Mouse (Mus musculus) midbrain, embryonic 16.5 days (tissue): Measurements from ENCODE around the gene Med24. TPM values are rescaled to one million over a fixed set of nuclear protein-coding genes. Genes with fewer than 3 reads are reported as not detected.
A peak's percentile ranks its signal among the peaks of the same experiment; 100 is the strongest.
"Not testable (repeated sequence)": the region's sequence is repeated elsewhere in the genome, so short reads cannot be mapped to it uniquely, and the experiment has no call there.

Experiments used
- ATAC-seq: fragments of 200-750 bp; cut with Nextera tagmentation; 2 replicates; pipeline ENCODE4 v1.8.0; 2017; ENCODE audit warnings: moderate TSS enrichment
- H3K27ac ChIP-seq: fragments of 300-500 bp; sonication (generic); 2 replicates; pipeline ENCODE4 v1.5.1; 2014; ENCODE audit warnings: mild to moderate bottlenecking, low read length, mixed read lengths
- H3K27me3 ChIP-seq: fragments of 300-500 bp; sonication (generic); 2 replicates; pipeline ENCODE4 v1.6.1; 2014; ENCODE audit warnings: low read depth, low read length, mixed read lengths; ENCODE audit not compliant: control insufficient read depth, insufficient read depth
- H3K36me3 ChIP-seq: fragments of 300-500 bp; sonication (generic); 2 replicates; pipeline ENCODE4 v1.6.1; 2014; ENCODE audit warnings: mild to moderate bottlenecking, low read length, moderate library complexity, mixed read lengths; ENCODE audit not compliant: control insufficient read depth, insufficient read depth
- H3K4me1 ChIP-seq: fragments of 300-500 bp; sonication (generic); 2 replicates; pipeline ENCODE4 v1.6.1; 2014; ENCODE audit warnings: mild to moderate bottlenecking, low read length, mixed read lengths; ENCODE audit not compliant: control insufficient read depth, insufficient read depth
- H3K4me2 ChIP-seq: fragments of 300-500 bp; sonication (generic); 2 replicates; pipeline ENCODE4 v1.6.1; 2014; ENCODE audit warnings: mild to moderate bottlenecking, low read length, mixed read lengths
- H3K4me3 ChIP-seq: fragments of 300-500 bp; sonication (generic); 2 replicates; pipeline ENCODE4 v1.5.1; 2014; ENCODE audit warnings: low read depth, mild to moderate bottlenecking, low read length, moderate library complexity, mixed read lengths
- H3K9ac ChIP-seq: fragments of 300-500 bp; sonication (generic); 2 replicates; pipeline ENCODE4 v1.6.1; 2014; ENCODE audit warnings: low read depth, low read length, mixed read lengths
- H3K9me3 ChIP-seq: fragments of 300-500 bp; sonication (generic); replicated peaks from 2 replicates; pipeline ENCODE4 v1.6.1; 2014; ENCODE audit warnings: mild to moderate bottlenecking, low read length, mixed read lengths; ENCODE audit not compliant: control insufficient read depth, poor library complexity, severe bottlenecking
- WGBS: fragments of 180-500 bp; shearing (Covaris S2); extraction: QIAGEN DNeasy Blood & Tissue Kit; methylation state at CpG from one replicate; pipeline ENCODE4 v1.1.7; 2014; 5-methylcytosine and 5-hydroxymethylcytosine counted together
- polyA plus RNA-seq: library from polyadenylated mRNA; unstranded; fragments of >200 nt; fragmentation: Nextera tagmentation; extraction: Ambion mirVana; gene quantifications from 2 replicates; pipeline ENCODE4 v1.2.1, GENCODE M21; 2015

Gene Med24
- polyA plus RNA-seq, 1 experiment from 2014 or later: 75.1 TPM

DNA sequence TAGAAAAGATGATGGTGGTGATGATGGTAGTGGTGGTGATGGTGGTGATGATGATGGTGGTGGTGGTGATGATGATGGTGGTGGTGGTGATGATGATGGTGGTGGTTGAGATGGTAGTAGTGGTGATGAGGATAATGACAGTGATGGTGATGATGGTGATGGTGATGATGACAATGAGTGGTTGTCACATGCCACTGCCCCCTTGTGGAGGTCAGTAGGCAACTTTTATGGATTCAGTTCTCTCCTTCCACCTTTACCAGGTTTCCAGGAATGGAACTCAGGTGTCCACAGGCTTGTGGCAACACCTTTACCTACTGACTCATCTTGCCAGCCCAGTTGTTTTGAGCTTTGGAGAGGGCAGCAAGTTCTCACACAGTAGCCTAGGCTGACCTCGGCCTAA is 49.2 kb downstream of the Med24 start:
- Histone ChIP-seq H3K4me2 (no peak overlapping the region), H3K27me3 (no peaks in the 10 kb centered on the region), H3K9me3 (no peaks in the 10 kb centered on the region), H3K36me3 (no peaks in the 10 kb centered on the region), H3K9ac (no peak overlapping the region), H3K27ac (no peak overlapping the region), H3K4me3 (no peak overlapping the region), H3K4me1 (peaks cover 13% of the 10 kb centered on the region)
- 95% methylated on average over 1 of the region's 1 CpGs for WGBS
- no peak for ATAC-seq

DNA sequence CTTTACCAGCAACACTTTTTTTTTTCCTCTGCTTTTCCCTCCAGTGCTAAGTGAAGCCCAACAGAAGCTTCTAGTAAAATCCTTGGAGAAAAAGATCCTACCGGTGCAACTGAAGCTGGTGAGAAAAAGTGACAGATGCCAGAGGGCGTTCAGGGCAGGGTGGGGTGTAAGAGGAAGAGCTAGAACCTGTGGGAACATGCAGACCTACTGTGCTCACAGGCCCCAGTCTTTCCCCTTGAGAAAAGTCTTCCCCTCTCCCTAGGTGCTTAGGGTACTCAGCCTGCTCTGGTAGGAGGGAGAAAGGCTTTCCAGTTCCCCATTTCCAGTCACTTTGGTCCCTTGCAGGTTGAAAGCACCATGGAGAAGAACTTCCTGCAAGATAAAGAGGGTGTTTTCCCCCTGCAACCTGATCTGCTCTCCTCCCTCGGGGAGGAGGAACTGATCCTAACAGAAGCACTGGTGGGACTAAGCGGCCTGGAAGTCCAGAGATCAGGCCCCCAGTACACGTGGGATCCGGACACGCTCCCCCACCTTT is 53.3 kb downstream of the Med24 start:
- Histone ChIP-seq H3K36me3 (no peaks in the 10 kb centered on the region), H3K27me3 (no peaks in the 10 kb centered on the region), H3K4me1 (no peaks in the 10 kb centered on the region), H3K4me3 (no peak overlapping the region), H3K9ac (no peak overlapping the region), H3K9me3 (no peaks in the 10 kb centered on the region), H3K4me2 (no peak overlapping the region), H3K27ac (no peak overlapping the region)
- 52% methylated on average over 7 of the region's 7 CpGs for WGBS
- ATAC-seq: no peak

DNA sequence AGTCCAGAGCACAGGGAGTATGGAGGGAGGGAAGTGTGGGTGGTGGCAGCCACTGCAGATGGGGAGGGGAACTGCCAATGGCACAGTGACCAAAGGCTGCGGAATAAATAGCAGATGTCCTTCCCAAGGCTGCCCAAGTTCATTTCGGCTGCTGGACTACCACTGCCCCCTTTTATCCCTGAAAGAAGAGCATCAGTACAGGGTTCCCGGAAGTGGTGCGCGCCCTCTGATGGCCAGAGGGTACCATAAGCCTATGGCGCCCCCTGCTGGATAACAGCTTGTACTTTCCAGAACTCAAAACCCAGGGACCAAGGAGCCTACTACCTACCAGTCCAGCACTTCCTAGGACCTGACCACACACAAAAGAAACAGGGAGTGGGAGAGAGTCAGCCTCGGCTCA is 56.1 kb downstream of the Med24 start:
- not testable (repeated sequence) for H3K9me3 ChIP-seq

DNA sequence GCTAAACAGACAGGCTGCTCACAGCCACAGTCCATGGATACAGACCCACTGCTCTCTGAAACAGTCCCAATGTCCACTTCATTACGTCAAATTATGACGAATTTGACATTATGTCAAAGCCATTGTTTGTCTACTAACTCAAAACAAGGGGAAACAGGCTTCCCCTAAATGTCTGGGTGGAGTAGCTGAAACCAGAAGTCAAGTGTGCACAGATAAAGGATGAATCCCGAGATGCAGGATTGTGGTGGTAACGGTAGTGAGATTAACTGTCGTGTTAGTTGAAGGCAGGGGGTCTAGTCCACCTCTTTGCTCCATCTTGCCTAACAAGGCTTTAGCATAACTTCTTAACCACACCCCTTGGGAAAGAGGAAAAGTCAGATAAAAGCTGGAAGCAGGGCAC is 56.8 kb downstream of the Med24 start:
- ATAC-seq: no peak
- peaks cover 2% of the 10 kb centered on the region; the same call in 1 of the 2 replicates for H3K27me3 ChIP-seq
- no peak overlapping the region for H3K27ac ChIP-seq
- H3K9me3 ChIP-seq: no peaks in the 10 kb centered on the region
- no peaks in the 10 kb centered on the region for H3K4me1 ChIP-seq
- no peaks in the 10 kb centered on the region for H3K36me3 ChIP-seq
- no peak overlapping the region for H3K4me2 ChIP-seq
- no peak overlapping the region for H3K9ac ChIP-seq
- no peak overlapping the region for H3K4me3 ChIP-seq
- 85% methylated on average over 5 of the region's 5 CpGs for WGBS

More for the DNA sequence above, 56.1 kb downstream of the Med24 start:
- not testable (repeated sequence) for H3K9ac ChIP-seq, H3K4me2 ChIP-seq, H3K27ac ChIP-seq, H3K36me3 ChIP-seq, H3K4me1 ChIP-seq, H3K4me3 ChIP-seq, H3K27me3 ChIP-seq, ATAC-seq
- 4% methylated on average over 6 of the region's 7 CpGs for WGBS

DNA sequence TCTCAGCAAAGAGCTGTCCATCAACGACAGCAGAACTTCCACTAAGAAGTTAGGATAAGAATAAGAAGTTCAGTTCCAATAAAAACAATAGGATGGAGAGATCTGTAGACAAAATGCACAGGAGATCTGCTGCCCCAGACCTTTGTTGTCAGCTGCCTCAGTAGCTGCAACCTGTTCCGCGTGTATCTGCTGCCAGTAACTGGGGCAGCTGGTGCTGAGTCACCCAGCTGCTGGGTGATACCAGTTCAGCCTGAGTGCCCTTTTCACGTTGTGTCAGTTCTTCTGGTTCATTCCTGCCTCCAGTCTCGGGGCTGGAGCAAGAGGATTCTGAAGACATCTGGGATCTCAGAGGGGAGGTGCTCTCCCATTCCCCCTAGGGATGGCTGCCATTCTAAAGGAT is 57.4 kb downstream of the Med24 start:
- ATAC-seq: no peak
- Histone ChIP-seq H3K4me1 (no peaks in the 10 kb centered on the region), H3K27me3 (peaks cover 7% of the 10 kb centered on the region; the same call in 1 of the 2 replicates), H3K9me3 (no peaks in the 10 kb centered on the region), H3K27ac (no peak overlapping the region), H3K4me2 (no peak overlapping the region), H3K4me3 (no peak overlapping the region), H3K36me3 (no peaks in the 10 kb centered on the region), H3K9ac (no peak overlapping the region)
- WGBS: 69% methylated on average over 5 of the region's 5 CpGs

DNA sequence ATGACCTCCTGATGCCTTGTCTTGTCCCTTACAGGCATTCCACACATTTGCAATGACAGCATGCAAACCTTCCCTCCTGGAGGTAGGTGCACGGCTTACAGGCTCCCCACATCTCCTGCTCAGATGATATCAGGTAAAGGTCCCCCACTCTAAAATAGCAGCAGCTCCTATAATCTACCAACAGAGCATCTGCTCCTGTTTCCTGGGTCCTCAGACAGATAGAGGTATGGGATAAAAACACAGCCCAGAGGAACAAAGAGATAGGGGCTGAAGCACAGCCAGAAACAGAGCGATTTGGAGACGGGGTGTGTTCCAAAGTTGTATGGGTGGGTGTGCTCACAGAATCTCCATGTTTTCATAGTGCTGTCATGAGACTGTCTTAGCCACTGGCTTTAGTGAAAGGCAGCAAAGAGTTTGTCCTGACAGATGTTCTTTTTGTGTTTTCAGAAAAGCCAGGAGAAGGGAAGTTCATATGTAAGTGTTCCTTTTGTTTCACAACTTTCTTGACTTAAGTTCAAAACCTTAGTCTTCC is 57.9 kb downstream of the Med24 start:
- no peak overlapping the region for H3K4me2 ChIP-seq
- no peaks in the 10 kb centered on the region for H3K36me3 ChIP-seq
- H3K4me3 ChIP-seq: no peak overlapping the region
- no peaks in the 10 kb centered on the region for H3K9me3 ChIP-seq
- H3K9ac ChIP-seq: no peak overlapping the region
- H3K27me3 ChIP-seq: peaks cover 7% of the 10 kb centered on the region; the same call in 1 of the 2 replicates
- WGBS: 80% methylated on average over 3 of the region's 3 CpGs
- H3K4me1 ChIP-seq: no peaks in the 10 kb centered on the region
- ATAC-seq: no peak
- H3K27ac ChIP-seq: no peak overlapping the region

DNA sequence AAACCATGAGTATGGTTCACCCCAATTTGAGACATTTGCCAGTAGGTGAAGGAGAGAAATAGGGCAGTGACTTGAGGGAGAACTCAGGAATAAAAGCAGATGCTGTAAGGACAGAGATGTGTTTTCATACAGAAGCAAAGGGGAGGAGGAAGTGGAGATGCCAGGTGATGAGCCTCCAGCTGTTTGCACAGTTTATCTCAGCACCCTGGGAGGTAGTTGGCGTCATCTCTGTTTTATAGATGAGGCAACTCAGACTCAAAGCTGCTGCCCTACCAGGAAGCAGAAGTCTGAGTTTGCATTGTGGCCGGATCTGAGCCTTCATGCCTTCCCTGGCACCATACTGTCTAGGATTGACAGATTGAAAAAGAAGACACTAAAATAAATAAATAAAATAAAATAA is 60.3 kb downstream of the Med24 start:
- no peak overlapping the region for H3K4me3 ChIP-seq
- no peaks in the 10 kb centered on the region for H3K4me1 ChIP-seq
- H3K9ac ChIP-seq: no peak overlapping the region
- no peaks in the 10 kb centered on the region for H3K36me3 ChIP-seq
- WGBS: 67% methylated on average over 2 of the region's 2 CpGs
- no peak overlapping the region for H3K4me2 ChIP-seq
- H3K27ac ChIP-seq: no peak overlapping the region
- H3K9me3 ChIP-seq: no peaks in the 10 kb centered on the region
- H3K27me3 ChIP-seq: peaks cover 7% of the 10 kb centered on the region; the same call in 1 of the 2 replicates
- ATAC-seq: no peak

DNA sequence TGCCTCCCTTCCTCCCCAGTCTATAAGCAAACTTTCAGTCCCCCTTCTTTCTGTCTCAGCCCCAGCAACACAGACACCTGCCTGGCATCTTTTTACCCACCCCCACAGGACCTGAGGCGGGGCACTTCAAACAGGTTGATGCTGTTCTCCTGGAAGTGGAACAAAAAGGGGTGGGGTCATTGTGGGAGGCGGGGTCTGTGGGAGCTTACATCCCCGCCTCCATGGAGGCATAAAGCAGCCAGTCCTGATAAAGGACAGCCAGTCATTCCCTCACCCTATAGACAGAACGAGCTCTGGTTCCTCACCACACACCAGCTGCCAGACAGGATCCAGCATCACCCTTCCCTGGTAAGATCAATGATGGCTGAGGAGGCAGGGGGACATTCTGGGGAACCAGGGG is 65.1 kb downstream of the Med24 start, which contains the start of gene Gsdma:
Gsdma (plus strand) TSS at position 261 of the 400 bp plus-strand sequence.
- Histone ChIP-seq H3K4me1 (peaks cover 4% of the 10 kb centered on the region; the same call in 1 of the 2 replicates), H3K36me3 (no peaks in the 10 kb centered on the region), H3K9me3 (no peaks in the 10 kb centered on the region), H3K27ac (no peak within 1 kb of the TSS), H3K27me3 (peaks cover 7% of the 10 kb centered on the region; the same call in 1 of the 2 replicates), H3K9ac (no peak within 1 kb of the TSS), H3K4me2 (no peak within 1 kb of the TSS), H3K4me3 (no peak within 1 kb of the TSS)
- 29% methylated on average over 4 of the region's 4 CpGs for WGBS
- ATAC-seq: no peak

DNA sequence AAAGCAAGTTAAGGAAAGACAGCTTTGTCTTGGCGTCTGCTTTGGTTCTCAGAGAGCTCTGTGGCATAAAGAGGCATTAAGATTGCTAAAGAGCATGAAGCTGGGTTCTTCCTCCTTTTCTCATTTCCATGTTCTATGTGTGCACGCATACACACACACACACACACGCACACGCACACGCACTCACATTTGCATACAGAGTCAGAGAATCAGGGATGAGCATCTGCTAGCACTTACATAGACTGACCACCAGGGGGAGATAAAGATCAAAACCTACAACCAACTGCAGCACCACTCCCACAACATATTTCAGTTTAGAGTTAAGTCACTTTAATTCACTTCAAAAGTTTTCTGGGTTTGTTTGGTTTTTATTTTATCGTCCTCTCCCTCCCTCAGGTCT is 68.7 kb downstream of the Med24 start:
- Histone ChIP-seq H3K4me1 (peaks cover 4% of the 10 kb centered on the region; the same call in 1 of the 2 replicates), H3K9me3 (no peaks in the 10 kb centered on the region), H3K27me3 (no peaks in the 10 kb centered on the region), H3K4me3 (no peak overlapping the region), H3K9ac (0 out of 2 replicates have a peak overlapping the region, but pooled peaks have one; percentile 30), H3K4me2 (peak overlapping the region; percentile 39), H3K27ac (no peak overlapping the region), H3K36me3 (no peaks in the 10 kb centered on the region)
- 5% methylated on average over 6 of the region's 6 CpGs for WGBS
- ATAC-seq: no peak
